Mouse (Mus musculus): ENCODE measurements around the gene Brf1. TPM values are rescaled to one million over a fixed set of nuclear protein-coding genes. Genes with fewer than 3 reads are reported as not detected.

Gene Brf1
- total RNA-seq, 4 experiments from 2014 or later: 13.8 to 18.9 (median 18.4) TPM

Small RNA genes lying within 50 kb of the gene (microRNA-seq; reads per million reads assigned to microRNA genes)
- gene Mir6941: not detected

Other genes starting within 250 kb of the Brf1 start
- 1 to 10 TPM in 3 of 4 experiments, under 1 TPM in 1; 0.48 to 2.5 (median 1.7) TPM for gene Pld4, start 240.0 kb downstream of the Brf1 start, total RNA-seq (2022)
- gene Ahnak2, start 198.0 kb downstream of the Brf1 start, total RNA-seq (2022): 1 to 10 TPM; 6.9 to 8.7 (median 7.6) TPM
- under 1 TPM; 0.17 to 0.61 (median 0.45) TPM for gene Clba1, start 191.8 kb downstream of the Brf1 start, total RNA-seq (2022)
- gene Cdca4, start 171.3 kb downstream of the Brf1 start, total RNA-seq (2022): 1 to 10 TPM; 1.9 to 2.8 (median 2.5) TPM
- not detected for gene Gpr132, start 132.5 kb downstream of the Brf1 start, total RNA-seq (2022)
- gene Jag2, start 70.9 kb downstream of the Brf1 start, total RNA-seq (2022): 10 to 100 TPM; 22.3 to 31.0 (median 26.7) TPM
- gene Nudt14, start 58.6 kb downstream of the Brf1 start, total RNA-seq (2022): 1 to 10 TPM; 5.2 to 8.8 (median 7.5) TPM
- 10 to 100 TPM; 18.6 to 23.6 (median 21.7) TPM for gene Btbd6, start 24.2 kb downstream of the Brf1 start, total RNA-seq (2022)
- 10 to 100 TPM; 32.6 to 36.9 (median 36.3) TPM for gene Pacs2, start 13.8 kb upstream of the Brf1 start, total RNA-seq (2022)
- gene Tex22, start 73.8 kb upstream of the Brf1 start, total RNA-seq (2022): not detected
- 10 to 100 TPM; 38.7 to 43.3 (median 41.8) TPM for gene Mta1, start 97.6 kb upstream of the Brf1 start, total RNA-seq (2022)
- 10 to 100 TPM; 22.0 to 27.4 (median 24.3) TPM for gene Crip2, start 139.5 kb upstream of the Brf1 start, total RNA-seq (2022)
- 10 to 100 TPM; 53.0 to 78.6 (median 58.5) TPM for gene Crip1, start 145.6 kb upstream of the Brf1 start, total RNA-seq (2022)
- under 1 TPM in 1 of 4 experiments, not detected in 3; 0.22 TPM for gene Tedc1, start 155.7 kb upstream of the Brf1 start, total RNA-seq (2022)
- gene Tmem121, start 185.2 kb upstream of the Brf1 start, total RNA-seq (2022): not detected